Mouse (Mus musculus) yolk sac, embryonic 10.5 days (tissue): ENCODE data around the gene Kalrn.

ENCODE experiments used
- DNase-seq: peaks from one replicate; pipeline ENCODE4 v3.0.0-alpha.2; 2017; ENCODE audit warnings: low spot score

The Kalrn gene

GRCm38 (mm10) chr16:34192959-34193842, 380.1 kb downstream of the Kalrn start:
- DNase-seq: peak; percentile 20

GRCm38 (mm10) chr16:34184721-34185120, 388.6 kb downstream of the Kalrn start:
- DNase-seq: no peak

- DNase-seq: no peak
Observed at GRCm38 (mm10) chr16:34183186-34183585, 390.1 kb downstream of the Kalrn start.

- DNase-seq: no peak
Observed at GRCm38 (mm10) chr16:34175625-34176024, 397.7 kb downstream of the Kalrn start.

GRCm38 (mm10) chr16:34172572-34173181, 400.7 kb downstream of the Kalrn start:
- DNase-seq: no peak

GRCm38 (mm10) chr16:34167042-34167441, 406.3 kb downstream of the Kalrn start:
- DNase-seq: no peak

- no peak for DNase-seq
Observed at GRCm38 (mm10) chr16:34163086-34163485, 410.2 kb downstream of the Kalrn start.

- no peak for DNase-seq
Observed at GRCm38 (mm10) chr16:34159576-34159975, 413.8 kb downstream of the Kalrn start.

GRCm38 (mm10) chr16:34157386-34158135, 415.8 kb downstream of the Kalrn start:
- DNase-seq: no peak

GRCm38 (mm10) chr16:34155696-34156095, 417.6 kb downstream of the Kalrn start:
- DNase-seq: no peak

GRCm38 (mm10) chr16:34154903-34155302, 418.4 kb downstream of the Kalrn start:
- no peak for DNase-seq

GRCm38 (mm10) chr16:34151528-34152071, 421.7 kb downstream of the Kalrn start:
- no peak for DNase-seq

GRCm38 (mm10) chr16:34141670-34142069, 431.7 kb downstream of the Kalrn start:
- DNase-seq: no peak

- no peak for DNase-seq
Observed at GRCm38 (mm10) chr16:34135074-34135473, 438.3 kb downstream of the Kalrn start.

- no peak for DNase-seq
Observed at GRCm38 (mm10) chr16:34134628-34135027, 438.7 kb downstream of the Kalrn start.

- peak; percentile 38 for DNase-seq
Observed at GRCm38 (mm10) chr16:34125595-34125994, 447.7 kb downstream of the Kalrn start.

- DNase-seq: no peak
Observed at GRCm38 (mm10) chr16:34122486-34122885, 450.8 kb downstream of the Kalrn start.

GRCm38 (mm10) chr16:34121288-34121687, 452.0 kb downstream of the Kalrn start:
- DNase-seq: no peak

- DNase-seq: no peak
Observed at GRCm38 (mm10) chr16:34120801-34121201, 452.5 kb downstream of the Kalrn start.

GRCm38 (mm10) chr16:34119844-34120243, 453.5 kb downstream of the Kalrn start:
- no peak for DNase-seq

GRCm38 (mm10) chr16:34119370-34119769, 454.0 kb downstream of the Kalrn start:
- DNase-seq: no peak

- peak; percentile 34 for DNase-seq
Observed at GRCm38 (mm10) chr16:34114665-34115064, 458.7 kb downstream of the Kalrn start.
